Mouse (Mus musculus): Measurements from ENCODE around the gene Rps18.

Rps18 gene

DNA sequence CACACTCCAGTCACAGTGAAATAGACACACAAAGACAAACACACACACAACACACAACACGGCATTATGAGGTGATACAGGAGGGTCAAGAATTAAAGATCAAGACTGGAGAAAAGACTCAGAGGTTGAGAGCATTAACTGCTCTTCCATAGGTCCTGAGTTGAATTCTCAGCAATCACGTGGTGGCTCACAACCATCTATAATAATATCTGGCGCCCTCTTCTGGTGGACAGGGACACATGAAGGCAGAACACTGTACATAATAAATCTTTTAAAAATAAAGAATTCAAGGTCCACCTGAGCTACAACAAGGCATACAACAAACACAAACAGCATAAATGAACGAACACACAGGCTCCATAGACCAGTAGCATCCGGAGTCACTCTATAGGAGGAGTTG lies 13.1 kb upstream of the Rps18 start:
- CTCF ChIA-PET: interaction anchor here (1.3 kb wide), 1 partner anchor 9 kb away, joined by 6 read pairs; no protein-coding TSS in a partner anchor

- CTCF ChIA-PET: interaction anchor here (1.3 kb wide), 1 partner anchor 9 kb away, joined by 6 read pairs; no protein-coding TSS in a partner anchor
These were observed 12.7 kb upstream of the Rps18 start for GRCm38 (mm10) chr17:33968489-33968888.

GRCm38 (mm10) chr17:33965846-33966550 lies 10.2 kb upstream of the Rps18 start:
- CTCF ChIA-PET: no interaction called here

DNA sequence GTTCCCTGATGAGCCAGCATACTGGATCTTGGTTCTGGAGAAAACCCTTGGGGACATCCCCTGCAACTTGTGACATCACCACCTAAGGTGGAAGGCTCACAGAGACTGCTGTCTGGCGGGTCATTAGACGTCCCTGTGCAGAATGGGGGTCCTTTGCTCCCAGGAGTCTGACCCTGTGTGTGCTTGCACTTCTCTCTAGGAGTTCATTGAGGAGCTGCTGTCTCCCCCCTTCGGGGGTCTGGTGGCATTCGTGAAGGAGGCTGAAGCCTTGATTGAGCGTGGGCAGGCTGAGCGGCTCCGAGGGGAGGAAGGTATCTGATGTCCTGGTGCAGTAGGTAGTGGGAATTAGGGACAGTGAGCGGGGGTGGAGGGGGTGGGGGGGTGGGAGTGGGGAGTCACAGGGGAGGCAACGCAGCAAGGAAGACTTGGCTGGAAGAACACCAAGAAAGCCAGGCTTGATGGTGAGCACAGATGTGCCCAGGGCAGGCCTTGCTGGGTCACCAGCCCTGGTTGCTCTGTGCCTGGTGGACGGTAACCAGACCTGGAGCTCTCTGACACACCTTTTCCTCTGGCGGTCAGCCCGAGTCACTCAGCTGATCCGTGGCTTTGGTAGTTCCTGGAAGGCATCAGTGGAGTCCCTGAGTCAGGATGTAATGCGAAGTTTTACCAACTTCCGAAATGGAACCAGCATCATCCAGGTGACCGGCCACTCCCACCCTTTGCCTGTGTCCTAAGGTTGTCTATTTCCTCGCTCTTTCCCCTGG lies 9.5 kb upstream of the Rps18 start:
- CTCF ChIA-PET: no interaction called here

- CTCF ChIA-PET: no interaction called here
These were observed 7.1 kb upstream of the Rps18 start for GRCm38 (mm10) chr17:33962876-33963275.

DNA sequence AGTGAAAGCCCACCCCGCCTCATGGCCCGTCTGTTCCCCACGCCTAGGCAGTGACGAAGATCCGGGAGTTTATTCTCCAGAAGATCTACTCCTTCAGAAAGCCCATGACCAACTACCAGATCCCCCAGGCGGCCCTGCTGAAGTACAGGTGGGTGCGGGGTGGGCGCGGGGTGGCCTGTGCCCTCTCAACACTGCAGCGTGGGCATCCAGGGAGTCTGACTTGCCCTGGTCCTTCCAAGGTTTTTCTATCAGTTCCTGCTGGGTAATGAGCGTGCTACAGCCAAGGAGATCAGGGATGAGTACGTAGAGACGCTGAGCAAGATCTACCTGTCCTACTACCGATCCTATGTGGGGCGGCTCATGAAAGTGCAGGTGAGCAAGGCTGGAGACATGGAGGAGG lies 4.1 kb upstream of the Rps18 start:
- CTCF ChIA-PET: no interaction called here

DNA sequence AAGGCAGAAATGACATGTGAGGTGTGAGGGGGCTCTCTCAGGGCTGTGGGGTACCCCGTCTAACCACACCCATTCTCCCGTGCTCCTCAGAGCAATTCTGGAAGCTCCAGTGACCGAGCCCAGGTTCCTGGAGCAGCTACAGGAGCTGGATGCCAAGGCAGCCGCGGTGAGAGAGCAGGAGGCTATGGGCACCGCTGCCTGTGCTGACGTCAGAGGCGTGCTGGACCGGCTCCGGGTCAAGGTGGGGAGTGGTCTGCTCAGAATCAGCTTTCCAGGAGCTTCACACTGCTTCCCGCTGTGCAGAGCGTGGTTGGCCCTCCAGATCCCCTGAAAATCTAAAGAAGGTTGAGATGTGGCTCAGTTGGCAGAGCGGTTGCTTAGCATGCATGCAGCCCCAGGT lies 3.3 kb upstream of the Rps18 start:
- CTCF ChIA-PET: no interaction called here

DNA sequence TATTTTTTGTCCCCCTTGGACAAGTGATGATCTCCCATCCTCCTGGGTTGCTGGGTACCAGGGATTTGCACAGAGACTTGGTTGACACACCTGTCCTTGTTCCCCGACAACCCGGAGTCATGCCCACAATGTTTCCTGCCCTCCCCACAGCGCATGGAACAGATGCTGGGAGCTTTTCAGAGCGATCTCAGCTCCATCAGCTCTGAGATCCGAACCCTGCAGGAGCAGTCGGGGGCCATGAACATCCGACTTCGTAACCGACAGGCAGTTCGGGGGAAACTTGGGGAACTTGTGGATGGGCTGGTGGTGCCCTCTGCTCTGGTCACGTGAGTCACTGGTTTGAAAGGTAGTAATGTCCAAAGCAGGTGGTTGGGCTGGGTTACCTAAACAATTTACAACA lies 2.6 kb upstream of the Rps18 start:
- CTCF ChIA-PET: no interaction called here

DNA sequence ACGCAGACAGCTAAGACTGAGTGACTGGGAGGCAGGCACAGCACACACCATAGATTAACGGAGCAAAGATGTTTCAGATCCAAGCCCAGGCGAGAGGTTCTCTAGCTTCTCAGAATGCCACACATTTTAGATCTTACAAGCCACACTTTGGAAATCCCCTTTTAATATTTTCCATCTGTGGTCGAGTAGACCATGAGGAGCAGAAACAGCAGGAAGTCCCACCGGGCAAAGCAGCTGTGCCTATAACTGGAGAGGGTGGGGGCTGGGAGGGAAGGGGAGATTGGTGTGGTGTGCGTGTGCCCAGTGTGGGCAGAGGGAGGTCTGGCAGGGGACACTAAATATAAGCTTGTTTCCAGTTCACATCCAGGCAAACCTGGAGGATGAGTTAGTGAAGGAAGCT lies 1.7 kb upstream of the Rps18 start:
- CTCF ChIA-PET: interaction anchor here (0.7 kb wide), 1 partner anchor 1298 kb away, joined by 3 read pairs; no protein-coding TSS in a partner anchor

GRCm38 (mm10) chr17:33956336-33956735 lies 535 bp upstream of the Rps18 start:
- CTCF ChIA-PET: interaction anchor here (0.7 kb wide), 1 partner anchor 688 kb away, joined by 4 read pairs; the partner anchor contains the start of gene Fkbpl

DNA sequence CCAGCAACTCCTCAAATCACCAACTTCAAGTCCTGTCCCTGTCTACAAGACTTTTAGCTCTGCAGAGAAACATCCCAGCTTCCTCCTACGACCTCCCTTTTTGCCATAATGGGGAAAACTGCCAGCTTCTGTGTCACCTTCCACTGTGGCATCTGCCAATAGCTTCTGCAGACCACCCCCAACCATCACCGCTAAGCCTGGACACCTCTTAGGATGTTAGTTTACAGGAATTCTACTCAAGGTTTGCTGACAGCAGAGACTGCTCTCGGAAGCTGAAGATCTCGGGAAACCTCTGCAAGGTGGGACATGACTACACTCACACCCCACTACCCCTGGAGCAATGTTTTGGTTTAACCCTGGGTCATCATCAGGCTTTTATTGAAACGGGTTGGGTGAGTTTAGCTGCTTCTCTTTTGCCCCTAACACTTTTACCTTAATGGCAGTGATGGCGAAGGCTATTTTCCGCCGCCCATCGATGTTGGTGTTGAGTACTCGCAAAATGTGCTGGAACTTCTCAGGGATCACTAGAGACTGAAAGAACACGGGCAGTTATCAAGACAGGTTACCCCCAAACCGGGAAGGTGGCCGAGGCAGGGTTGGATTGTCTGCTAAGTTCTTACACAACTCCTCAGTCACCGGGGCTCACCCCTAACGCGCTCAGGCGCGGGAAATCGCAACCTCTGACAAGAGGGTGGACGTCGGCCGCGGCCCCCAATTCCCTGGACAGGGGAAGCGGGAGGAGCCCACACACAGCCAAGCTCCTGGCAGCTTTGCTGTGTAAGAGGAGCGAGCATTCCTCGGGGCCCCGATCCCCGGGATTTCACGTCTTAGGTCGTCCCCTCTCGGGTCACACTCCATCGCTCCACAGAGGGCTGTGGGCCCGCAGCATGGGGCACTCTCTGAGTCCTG lies 901 bp downstream of the Rps18 start:
- CTCF ChIA-PET: interaction anchor here (0.7 kb wide), 1 partner anchor 60 kb away, joined by 3 read pairs; no protein-coding TSS in a partner anchor

DNA sequence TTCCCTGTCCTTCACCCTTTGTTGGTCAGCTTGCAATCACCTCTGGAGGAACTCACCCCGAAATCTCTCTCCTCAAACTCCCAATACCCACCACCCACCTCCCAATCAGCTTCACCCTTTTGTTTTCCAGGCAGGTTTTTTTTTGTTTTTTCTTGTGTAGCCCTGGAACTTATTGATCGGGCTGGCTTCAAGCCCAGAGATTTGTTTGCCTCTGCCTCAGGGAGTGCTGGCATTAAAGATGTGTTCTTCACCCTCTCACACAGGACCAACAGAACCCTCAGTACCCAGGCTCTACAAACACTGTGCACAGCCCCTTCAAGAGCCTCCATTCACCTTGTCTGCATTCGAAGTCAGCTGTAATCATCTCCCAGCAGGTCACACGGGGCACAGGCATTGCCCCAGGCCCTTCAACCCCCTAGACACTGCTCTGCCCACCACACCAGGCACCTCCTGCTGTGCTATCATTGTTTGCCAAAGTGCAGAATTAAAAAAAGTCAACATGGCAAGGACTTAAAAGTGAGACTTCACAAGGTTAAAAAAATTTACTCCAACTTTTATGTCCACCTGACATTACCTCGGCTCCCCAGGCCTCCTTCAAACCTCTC lies 1.7 kb downstream of the Rps18 start:
- CTCF ChIA-PET: no interaction called here

- CTCF ChIA-PET: interaction anchor here (0.6 kb wide), 1 partner anchor 1072 kb away, joined by 3 read pairs; no protein-coding TSS in a partner anchor
These were observed 2.5 kb downstream of the Rps18 start for GRCm38 (mm10) chr17:33953310-33953709.

- CTCF ChIA-PET: interaction anchor here (0.6 kb wide), 1 partner anchor 1073 kb away, joined by 3 read pairs; no protein-coding TSS in a partner anchor
These were observed 2.9 kb downstream of the Rps18 start for GRCm38 (mm10) chr17:33952879-33953278.

GRCm38 (mm10) chr17:33952015-33952414 lies 3.8 kb downstream of the Rps18 start:
- CTCF ChIA-PET: interaction anchor here (0.7 kb wide), 1 partner anchor 229 kb away, joined by 3 read pairs; no protein-coding TSS in a partner anchor

GRCm38 (mm10) chr17:33951021-33951946 lies 4.5 kb downstream of the Rps18 start, which contains the start of gene B3galt4:
TSS of gene B3galt4 (minus strand) at chr17:33951488.
- CTCF ChIA-PET: interaction anchor here (0.7 to 0.9 kb wide), 2 partner anchors 10 to 230 kb away, joined by 3 read pairs; no protein-coding TSS in a partner anchor

DNA sequence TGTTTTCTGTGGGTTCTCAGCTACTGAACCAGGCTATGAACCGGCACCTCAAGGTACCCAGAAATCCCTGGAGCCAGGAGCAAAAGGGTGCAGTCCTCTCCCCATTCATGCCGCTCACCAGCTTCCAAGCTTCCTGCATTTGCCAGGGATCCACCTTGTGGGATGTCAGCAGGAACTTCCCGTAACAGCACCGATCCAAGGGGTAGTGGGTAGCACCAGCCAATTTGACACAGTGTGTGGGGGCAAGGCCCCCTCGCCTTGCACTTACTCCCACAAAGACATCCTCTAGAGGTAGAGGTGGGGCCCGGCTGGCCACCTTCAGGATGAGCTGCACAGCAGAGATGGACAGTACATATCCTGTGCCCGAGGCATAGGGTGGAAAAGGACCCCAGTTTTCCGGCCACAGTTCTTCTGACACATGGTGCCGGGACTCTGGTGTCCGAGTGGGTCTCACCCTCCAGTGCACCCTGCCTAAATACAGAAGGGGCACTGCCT lies 5.6 kb downstream of the Rps18 start:
- CTCF ChIA-PET: interaction anchor here (0.9 kb wide), 1 partner anchor 9 kb away, joined by 3 read pairs; no protein-coding TSS in a partner anchor

- CTCF ChIA-PET: no interaction called here
These were observed 6.8 kb downstream of the Rps18 start for GRCm38 (mm10) chr17:33948905-33949537.

Data from spleen, embryonic (tissue).